Mouse (Mus musculus) kidney, postnatal 25 days (tissue): ENCODE data around the gene Gm2030.
"Not testable (repeated sequence)": the region's sequence is repeated elsewhere in the genome, so short reads cannot be mapped to it uniquely, and the experiment has no call there.

Experiments used
- DNase-seq, 2 experiments: peaks; one replicate each; pipeline ENCODE4 v3.0.0; 2021; ENCODE audit warnings: mixed read lengths in 2 of 2

The Gm2030 gene

DNA sequence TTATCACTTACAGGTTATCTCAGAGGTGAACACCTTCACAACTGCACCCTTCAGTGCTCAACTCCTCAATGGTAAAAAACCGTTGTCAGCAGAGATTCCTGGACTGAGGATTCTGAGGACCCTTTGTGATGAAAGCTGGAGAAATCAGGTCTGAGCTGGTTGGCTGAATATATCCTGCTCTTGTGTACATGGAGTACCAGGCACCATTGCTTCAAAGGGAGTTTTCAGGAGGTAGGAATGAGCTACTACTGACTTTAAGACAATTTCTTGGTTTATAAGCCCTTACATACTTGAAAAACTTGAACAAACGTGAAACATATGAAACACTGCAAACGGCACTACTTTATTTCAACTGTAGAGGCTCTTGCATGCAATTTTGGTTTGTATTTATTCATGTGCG is at the start of gene Gm2030:
Gene Gm2030, minus strand, starts transcription at position 101 of the 400 bp plus-strand sequence.
- not testable (repeated sequence) for DNase-seq
